In the genomic region with DNA sequence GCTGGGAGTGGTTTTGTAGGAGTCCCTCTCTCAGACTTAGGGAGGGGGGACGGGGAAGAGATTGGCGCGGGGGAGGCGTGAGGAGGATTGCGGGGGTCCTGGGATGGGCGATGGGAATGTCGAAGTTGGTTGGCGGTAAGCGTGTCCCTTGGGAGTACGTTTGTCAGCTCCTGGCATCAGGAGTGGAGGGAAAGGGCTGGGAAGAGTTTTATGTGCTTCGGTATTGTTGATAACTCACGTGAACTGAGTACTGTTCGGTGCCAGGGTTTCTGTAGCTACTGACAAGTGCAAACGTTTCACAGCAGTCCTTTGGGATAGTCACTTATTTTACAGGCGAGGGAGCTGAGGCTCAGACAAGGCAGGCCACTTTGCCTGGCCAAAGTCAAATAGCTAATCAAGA, we compare ENCODE assay signal across 8 mouse cellular contexts. TPM values are rescaled to one million over a fixed set of nuclear protein-coding genes. Genes with fewer than 3 reads are reported as not detected.
DNase-seq lines count a peak whose midpoint lies in the region; ATAC-seq and TF ChIP-seq lines count a peak whose summit lies in the region.

No protein-coding gene starts in this region.

- no peak for ATAC-seq in intestine, embryonic 14.5 days (replicated peaks; ENCODE audit: low FRiP score, low TSS enrichment, low read depth)
- peak; percentile 10; the same call in 1 of the 2 replicates for ATAC-seq in neural tube, embryonic 12.5 days (ENCODE audit: low FRiP score, low read depth)

- peak overlapping the region; percentile 97 for H3K27ac ChIP-seq in layer of hippocampus, adult 2 months
- H3K27ac ChIP-seq in intestine, embryonic 14.5 days (ENCODE audit: low read depth): 0 out of 2 replicates have a peak overlapping the region, but pooled peaks have one; percentile 47
- H3K27ac ChIP-seq in neural tube, embryonic 12.5 days: no peak overlapping the region

- WGBS in intestine, embryonic 14.5 days: under 1% methylated on average over 15 of the region's 15 CpGs
- 1% methylated on average over 15 of the region's 15 CpGs for WGBS in neural tube, embryonic 12.5 days

- H3K9ac ChIP-seq in intestine, embryonic 14.5 days (ENCODE audit: low read length): peak overlapping the region; percentile 88
- H3K9ac ChIP-seq in neural tube, embryonic 12.5 days: peak overlapping the region; percentile 75

- peaks cover 14% of the 10 kb centered on the region for H3K36me3 ChIP-seq in intestine, embryonic 14.5 days (ENCODE audit: control insufficient read depth, insufficient read depth, low read length)
- H3K36me3 ChIP-seq in neural tube, embryonic 12.5 days: peaks cover 19% of the 10 kb centered on the region

- H3K4me2 ChIP-seq in intestine, embryonic 14.5 days (ENCODE audit: low read length): peak overlapping the region; percentile 60
- peak overlapping the region; percentile 73 for H3K4me2 ChIP-seq in neural tube, embryonic 12.5 days (replicated peaks)

- TF ChIP-seq CTCF in layer of hippocampus, adult 2 months (conservative IDR thresholded peaks at IDR 0.05): no peak

- H3K27me3 ChIP-seq in intestine, embryonic 14.5 days (replicated peaks; ENCODE audit: control insufficient read depth, insufficient read depth, low read length): no peaks in the 10 kb centered on the region
- H3K27me3 ChIP-seq in neural tube, embryonic 12.5 days (replicated peaks): no peaks in the 10 kb centered on the region

- H3K4me3 ChIP-seq in layer of hippocampus, adult 2 months: peak overlapping the region; percentile 100
- peak overlapping the region; percentile 88 for H3K4me3 ChIP-seq in intestine, embryonic 14.5 days (ENCODE audit: low read depth, low read length)
- H3K4me3 ChIP-seq in neural tube, embryonic 12.5 days: peak overlapping the region; percentile 78

- H3K4me1 ChIP-seq in intestine, embryonic 14.5 days (replicated peaks; ENCODE audit: control insufficient read depth, insufficient read depth, low read length): peaks cover 27% of the 10 kb centered on the region
- H3K4me1 ChIP-seq in neural tube, embryonic 12.5 days: peaks cover 32% of the 10 kb centered on the region

- no peak for DNase-seq in layer of hippocampus, adult 2 months (ENCODE audit: low spot score in 2 of 2)
- DNase-seq in layer of hippocampus, postnatal 36 days: no peak
- peak; percentile 12 for DNase-seq in c-Kit-positive CD71-positive TER-119-positive erythroid progenitor cells, embryonic 14.5 days (ENCODE audit: low spot score)
- DNase-seq in intestine, embryonic 14.5 days (ENCODE audit: low spot score): peak; percentile 58
- DNase-seq in layer of hippocampus, adult 11-12 months (ENCODE audit: low spot score): no peak
- no peak for DNase-seq in left cerebral cortex, adult 18-20 months (ENCODE audit: low spot score in 2 of 2)
- DNase-seq in retina, postnatal 1 day: no peak

- H3K9me3 ChIP-seq in intestine, embryonic 14.5 days (ENCODE audit: control insufficient read depth, low read length): no peaks in the 10 kb centered on the region
- no peaks in the 10 kb centered on the region for H3K9me3 ChIP-seq in neural tube, embryonic 12.5 days

RNA-seq across cellular contexts. Expression of gene D430042O09Rik, which starts 0.4 kb away (rescaled TPM):
- 10 to 100 TPM; 30.4 to 31.7 TPM for total RNA-seq in layer of hippocampus, adult 2 months (2021)
- 10 to 100 TPM; 22.9 to 32.4 TPM for total RNA-seq in layer of hippocampus, postnatal 36 days (2021)
- polyA plus RNA-seq in intestine, embryonic 14.5 days (2014; fragmentation: Nextera tagmentation; extraction: Ambion mirVana): 7.7 and 9.4 TPM in 2 replicates
- 8.7 and 9.7 TPM in 2 replicates for polyA plus RNA-seq in neural tube, embryonic 12.5 days (2016; fragmentation: Nextera tagmentation; extraction: Ambion mirVana)
- total RNA-seq in left cerebral cortex, adult 18-20 months (2021): 10 to 100 TPM; 29.2 to 35.2 TPM

RNA-seq across cellular contexts. Expression of gene Gtf3c1, which starts 0.5 kb away (rescaled TPM):
- total RNA-seq in layer of hippocampus, adult 2 months (2021): 100 to 1,000 TPM; 108 to 113 TPM
- 100 to 1,000 TPM; 108 to 110 TPM for total RNA-seq in layer of hippocampus, postnatal 36 days (2021)
- polyA plus RNA-seq in intestine, embryonic 14.5 days (2014; fragmentation: Nextera tagmentation; extraction: Ambion mirVana): 27.1 and 28.6 TPM in 2 replicates
- 44.9 and 46.8 TPM in 2 replicates for polyA plus RNA-seq in neural tube, embryonic 12.5 days (2016; fragmentation: Nextera tagmentation; extraction: Ambion mirVana)
- total RNA-seq in left cerebral cortex, adult 18-20 months (2021): 100 to 1,000 TPM in 1 of 2 experiments, 10 to 100 TPM in 1; 97.5 to 101 TPM

Comparison
In these comparisons a context has a peak if more than half of its experiments do, and no peak if none do; other contexts are left out.
1. DNase-seq: peak in c-Kit-positive CD71-positive TER-119-positive erythroid progenitor cells, embryonic 14.5 days (single experiment) and intestine, embryonic 14.5 days (single experiment); none in layer of hippocampus, adult 2 months (0 of 2), layer of hippocampus, postnatal 36 days (0 of 2), layer of hippocampus, adult 11-12 months (single experiment), left cerebral cortex, adult 18-20 months (0 of 2) and retina, postnatal 1 day (single experiment).
2. Peak in every context shown above with its lines, with median percentiles within 50 percentile points of each other: H3K4me3 ChIP-seq.